Mouse (Mus musculus) liver (tissue): ENCODE results near the gene Crispld2.

ENCODE experiments used
- DNase-seq: peaks from one replicate; pipeline ENCODE4 v3.0.0-alpha.2; 2020; ENCODE audit warnings: mixed read lengths

The Crispld2 gene

DNA sequence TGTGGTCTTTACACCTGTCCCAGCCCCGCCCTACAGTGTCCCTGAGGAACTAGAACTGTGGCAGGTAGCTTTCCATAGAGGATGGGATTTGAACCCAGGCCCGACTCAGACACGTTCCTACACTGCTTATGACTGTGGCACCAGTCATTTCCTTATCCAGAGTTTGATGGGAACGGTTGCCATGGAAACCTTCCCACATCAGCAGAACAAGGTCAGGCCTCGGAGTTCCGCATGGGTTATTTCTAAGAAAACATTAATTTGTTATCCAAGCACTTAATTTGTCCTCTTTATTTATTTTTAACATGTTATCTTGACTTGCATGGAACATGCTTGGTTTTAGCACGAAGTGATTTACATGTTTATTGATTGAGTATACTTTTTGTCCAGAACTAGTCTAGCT is 9.5 kb downstream of the Crispld2 start:
- DNase-seq = no peak

DNA sequence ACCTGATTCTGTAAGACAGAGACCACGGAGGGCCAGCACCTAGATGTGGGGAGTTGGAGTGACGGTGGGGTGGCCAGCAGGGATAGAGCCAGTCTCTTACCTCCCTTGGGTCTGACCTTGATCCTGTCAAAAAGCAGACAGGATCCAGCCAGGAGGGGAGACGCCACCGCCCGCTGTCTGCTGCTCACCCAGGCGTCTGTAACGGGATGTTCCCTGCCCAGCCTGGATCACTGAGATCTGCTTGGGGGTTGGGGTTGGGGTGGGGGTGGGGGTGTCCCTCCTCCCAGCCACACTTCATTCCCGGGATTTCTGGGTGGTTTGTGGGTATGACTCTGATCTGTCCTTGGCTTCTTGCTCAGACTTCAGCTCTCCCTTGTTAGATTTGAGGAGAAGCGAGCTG is 10.1 kb downstream of the Crispld2 start:
- no peak for DNase-seq

DNA sequence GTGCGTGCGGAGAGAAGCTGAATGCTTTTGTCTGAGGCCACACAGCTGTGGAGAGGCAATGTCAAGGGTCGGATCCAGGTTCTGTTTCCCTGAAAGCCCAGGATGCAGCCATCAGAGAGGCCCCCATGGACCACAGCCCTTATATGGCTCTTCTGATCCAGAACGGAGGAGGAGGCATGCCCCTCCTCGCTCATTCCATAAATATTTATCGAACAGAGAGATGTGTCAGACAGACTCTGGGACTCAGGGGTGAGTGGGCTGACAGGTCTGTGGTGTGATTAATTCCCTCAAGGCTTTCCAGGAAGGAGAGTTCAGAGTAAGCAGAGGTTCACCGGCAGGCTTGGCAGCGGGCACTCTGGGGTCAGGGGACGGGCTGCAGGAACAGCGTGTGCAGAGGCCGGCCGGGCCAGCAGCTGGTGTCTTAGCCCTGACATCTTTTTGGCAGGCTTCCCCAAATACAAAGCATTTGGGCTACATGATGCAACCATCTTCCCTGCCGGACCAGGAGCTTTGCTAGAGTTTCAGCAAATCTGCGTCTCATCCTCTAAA is 12.0 kb downstream of the Crispld2 start:
- DNase-seq = no peak

DNA sequence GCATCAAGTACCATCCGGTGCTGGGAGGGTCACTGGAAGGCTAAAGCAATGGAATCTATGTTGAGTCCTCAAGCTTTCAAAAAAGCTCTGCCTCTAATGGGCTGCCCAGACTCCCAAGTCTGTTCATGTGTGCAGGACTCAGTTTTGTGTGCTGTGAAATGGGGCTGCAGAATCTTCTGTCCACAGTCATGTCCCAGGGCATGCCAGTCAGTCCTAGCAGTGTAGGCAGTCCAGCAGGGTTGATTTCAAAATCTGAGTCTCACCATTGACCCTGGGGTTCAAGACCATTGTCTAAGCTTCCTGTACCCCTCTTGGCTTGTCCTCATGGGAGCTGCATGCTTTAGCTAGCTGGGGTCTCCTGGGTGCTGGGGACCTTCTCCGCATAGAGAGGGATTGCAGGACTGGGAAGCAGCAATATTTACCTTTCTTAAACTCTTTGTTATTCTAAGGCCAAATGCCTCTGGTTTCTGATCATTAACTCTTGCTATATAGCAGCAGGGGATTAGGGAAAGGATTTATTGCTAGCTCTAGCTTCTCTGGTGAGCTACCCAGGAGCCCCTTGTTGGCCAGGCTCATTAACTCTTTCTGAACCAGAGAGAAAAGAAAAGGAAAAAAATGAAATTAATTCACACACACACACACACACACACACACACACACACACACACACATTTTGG is 12.6 kb downstream of the Crispld2 start:
- no peak for DNase-seq

DNA sequence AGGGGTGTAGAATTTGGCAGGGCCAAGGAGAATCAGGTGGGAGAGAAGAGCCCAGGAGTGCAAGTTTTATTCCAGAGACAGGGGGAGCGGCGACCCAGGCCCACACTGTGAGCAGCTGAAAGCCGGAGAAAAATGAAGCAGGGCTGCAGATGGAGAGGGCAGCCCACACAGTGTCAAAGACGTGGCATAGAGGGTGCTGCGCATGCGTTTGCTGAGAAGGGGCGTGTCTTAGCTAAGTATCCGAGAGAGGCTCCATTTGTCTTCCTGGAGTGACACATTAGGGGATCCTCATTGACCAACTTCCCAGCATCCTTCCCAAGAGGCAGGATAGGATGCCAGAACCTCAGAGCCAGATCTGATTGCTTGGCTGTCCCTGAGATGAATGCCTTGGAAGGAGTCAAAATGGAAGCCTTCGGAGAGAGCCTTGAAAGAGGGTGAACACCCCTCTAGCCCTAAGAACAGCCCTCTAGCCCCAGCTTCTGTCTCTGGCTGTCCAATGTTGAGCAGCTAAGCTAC is 14.5 kb downstream of the Crispld2 start:
- DNase-seq = no peak

DNA sequence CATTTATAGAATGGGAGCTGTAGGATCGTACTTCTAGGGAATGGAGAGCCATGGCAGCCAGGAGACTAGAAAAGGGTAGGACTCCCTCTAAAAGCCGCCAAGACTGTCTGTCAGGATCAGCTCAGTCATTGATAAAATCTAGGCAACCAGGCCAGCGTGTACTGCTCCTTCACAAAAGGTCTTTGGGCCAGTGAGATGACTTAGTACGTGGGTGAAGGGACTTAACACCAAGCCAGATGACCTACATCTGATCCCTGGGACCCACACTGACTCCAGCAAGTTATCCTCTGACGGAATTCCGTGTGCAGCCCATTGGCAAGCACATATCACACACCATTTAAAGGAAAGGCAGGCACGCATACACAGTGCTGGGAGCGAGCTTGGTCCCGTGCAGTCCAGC is 14.9 kb downstream of the Crispld2 start:
- DNase-seq = no peak

DNA sequence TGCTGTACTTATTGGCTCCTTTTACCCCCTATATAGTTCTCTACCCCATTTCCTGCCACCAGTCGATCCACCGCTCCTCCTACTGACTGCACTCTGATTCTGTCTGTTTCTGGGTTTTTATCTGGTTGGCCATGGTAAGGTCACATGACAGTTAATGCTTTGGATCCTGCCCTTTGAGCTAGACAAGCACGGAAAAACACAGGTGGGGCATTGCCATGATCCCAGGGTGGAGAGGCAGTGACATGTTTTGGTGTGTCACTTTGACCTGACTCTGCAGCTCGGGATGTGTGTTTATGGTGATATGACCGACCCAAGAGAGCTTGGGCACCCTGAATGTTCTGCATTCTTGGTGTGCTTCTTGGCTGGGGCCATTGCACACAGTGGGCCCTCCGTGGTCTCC is 17.0 kb downstream of the Crispld2 start:
- no peak for DNase-seq

DNA sequence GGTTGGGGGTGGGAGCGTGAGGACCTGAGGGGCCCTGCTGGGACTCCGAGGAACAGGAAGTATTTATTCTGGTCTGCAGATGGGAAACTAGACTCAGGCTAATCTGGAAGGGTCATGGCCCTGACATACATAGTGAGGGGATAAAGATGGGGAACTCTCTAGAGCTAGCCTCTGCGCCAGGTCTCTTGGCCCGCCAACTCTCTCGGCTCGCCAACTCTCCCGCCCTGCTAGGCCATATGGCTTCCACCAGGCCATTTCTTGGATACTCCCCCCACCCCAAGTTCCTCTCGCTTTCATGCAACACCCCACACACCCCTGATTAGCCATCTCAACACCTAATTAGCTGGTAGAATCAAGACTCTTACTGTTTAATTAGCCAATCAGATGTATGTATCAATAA is 20.3 kb downstream of the Crispld2 start:
- DNase-seq = no peak

DNA sequence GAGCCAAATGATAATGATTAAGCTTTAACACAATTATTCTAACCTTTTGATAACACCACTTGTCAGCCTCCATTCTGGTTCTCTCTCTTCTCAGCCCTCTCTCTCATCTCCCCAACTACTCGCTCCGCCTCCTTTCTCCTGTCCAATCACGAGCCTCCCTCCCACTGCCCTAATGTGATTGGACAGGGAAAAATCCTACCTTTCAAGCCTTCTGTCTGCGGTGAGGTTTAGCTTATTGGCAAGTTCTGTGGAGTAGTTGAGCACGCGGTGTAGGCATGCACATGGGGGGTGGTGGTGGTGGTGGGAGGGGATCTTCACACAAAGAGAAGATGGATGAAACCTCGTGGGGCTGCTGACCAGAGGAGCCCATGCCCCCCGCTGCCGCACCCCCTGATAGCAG is 20.7 kb downstream of the Crispld2 start:
- peak; percentile 31 for DNase-seq

DNA sequence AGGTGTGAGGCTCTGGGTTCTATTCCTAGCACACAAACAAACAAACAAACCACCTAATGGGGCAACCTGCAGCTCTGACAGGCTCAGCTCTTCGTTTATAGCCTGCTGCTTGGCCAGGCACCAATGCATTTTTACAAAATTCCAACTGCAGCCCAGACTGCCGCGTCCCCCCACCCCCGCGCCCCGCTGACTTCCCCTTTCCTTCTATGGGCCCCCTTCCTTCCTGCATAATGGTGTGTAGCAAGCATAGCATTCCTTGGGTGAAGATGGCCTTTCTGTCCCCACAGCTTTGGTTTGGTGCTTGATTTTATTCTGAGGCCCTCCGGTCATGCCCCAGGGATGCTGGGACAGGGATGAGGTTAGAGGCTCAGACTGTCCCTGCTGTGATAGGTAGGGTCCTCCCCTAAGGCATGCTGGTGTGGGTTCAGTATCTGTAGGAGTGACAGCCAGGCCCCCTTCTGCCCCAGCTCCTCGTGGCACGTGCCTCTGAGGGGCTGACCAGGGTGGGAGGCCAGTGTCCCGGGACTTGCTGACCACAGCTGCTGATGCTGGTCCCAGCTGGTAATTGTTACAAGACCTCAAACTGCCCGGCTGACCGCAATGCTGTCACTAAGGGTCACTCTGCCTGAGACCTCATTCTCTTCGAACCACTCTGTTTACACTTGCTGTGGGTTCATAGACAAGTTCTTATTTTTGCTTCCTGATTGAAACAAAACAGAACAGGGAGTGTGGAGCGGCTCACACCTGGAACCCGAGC is 22.2 kb downstream of the Crispld2 start:
- no peak for DNase-seq

DNA sequence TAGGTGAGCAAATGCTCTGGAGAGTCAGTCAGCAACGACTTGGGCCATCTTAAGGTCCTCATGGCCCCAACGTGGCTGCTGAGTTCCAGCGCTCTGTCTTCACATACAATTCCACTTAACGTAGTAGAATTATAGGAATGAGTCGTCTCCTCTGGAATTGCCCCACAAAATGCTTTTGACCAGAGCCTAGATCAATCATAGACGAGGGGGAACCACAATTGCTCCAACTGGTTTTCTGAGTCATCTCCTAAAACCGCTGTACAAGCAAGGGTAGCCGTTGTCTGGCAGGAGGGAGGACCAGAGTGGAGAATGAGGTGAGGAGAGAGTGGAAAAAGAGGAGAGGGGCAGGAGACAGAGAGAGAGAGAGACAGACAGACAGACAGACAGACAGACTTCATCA is 23.7 kb downstream of the Crispld2 start:
- DNase-seq = no peak

DNA sequence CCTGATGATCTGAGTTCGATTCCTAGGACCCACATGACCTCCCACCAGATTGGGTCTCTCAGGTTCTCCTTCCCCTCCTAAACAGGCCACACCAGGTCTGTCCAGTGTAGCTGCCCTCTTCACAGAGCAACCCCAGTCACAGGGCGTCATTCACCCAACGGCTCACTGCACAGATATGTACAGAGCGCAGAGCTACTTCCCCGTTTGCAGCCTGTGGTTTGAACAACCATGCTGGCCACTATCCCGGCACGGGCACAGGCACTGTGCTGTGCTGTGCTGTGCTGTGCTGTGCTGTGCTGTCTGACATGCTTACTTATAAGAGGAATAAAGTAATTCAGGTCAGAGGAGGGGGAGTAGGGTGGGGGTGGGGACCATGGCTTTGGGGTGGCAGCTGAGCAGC is 24.2 kb downstream of the Crispld2 start:
- no peak for DNase-seq

DNA sequence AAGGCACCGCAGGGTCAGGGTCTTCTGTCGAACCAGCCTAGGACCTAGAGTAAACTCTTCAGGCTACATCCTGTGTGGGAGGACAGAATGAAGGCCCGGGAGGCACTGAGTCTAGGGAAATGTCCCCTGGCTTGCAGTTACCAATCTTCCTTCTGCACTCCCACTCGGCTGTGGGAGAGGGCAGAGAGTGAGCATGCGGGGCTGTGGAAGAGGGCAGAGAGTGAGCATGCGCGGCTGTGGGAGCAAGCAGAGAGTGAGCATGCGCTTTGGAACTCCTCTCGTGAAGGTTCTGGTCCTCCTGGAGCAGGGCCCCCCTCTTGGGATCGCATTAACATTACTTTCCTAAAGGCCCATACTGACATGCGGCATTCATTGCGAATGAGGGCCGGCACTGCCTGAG is 25.1 kb downstream of the Crispld2 start:
- DNase-seq = no peak

DNA sequence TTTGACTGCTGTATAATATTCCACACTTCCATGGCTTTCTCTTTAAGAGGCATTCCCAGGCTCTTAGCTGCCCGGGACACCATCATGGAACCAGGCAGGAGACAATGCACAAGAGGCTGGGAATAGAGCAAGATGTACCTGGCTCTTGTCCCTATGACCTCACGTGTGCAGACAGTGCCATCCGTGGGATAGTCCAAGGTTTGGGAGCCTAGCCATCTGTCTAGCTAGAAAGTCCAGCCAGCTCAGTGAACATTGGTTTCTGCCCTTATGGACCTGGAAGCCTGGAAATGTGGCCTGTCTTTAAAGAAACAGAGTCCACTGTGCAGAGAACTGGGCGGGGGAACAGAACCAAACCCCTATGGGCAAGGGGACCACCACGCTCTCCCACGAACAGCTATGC is 25.5 kb downstream of the Crispld2 start:
- DNase-seq = no peak

DNA sequence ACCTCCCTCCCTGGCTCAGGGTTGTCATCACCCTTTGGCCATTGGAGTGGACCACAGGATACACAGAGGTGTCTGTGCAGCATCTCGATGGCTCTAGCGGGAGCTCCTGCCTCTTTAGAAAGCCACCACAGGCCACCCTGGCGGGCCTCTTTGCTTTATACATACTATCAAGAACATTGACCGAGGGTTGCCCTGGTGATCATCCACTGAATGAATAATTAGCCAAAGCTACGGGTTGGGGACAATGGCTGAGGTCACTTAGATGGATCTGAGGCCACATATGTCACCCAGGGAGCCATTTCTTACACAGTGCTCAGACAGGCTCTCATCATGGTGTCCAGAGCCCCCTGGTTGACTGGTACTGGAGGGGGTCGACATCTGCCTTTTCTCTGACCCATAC is 26.1 kb downstream of the Crispld2 start:
- no peak for DNase-seq

DNA sequence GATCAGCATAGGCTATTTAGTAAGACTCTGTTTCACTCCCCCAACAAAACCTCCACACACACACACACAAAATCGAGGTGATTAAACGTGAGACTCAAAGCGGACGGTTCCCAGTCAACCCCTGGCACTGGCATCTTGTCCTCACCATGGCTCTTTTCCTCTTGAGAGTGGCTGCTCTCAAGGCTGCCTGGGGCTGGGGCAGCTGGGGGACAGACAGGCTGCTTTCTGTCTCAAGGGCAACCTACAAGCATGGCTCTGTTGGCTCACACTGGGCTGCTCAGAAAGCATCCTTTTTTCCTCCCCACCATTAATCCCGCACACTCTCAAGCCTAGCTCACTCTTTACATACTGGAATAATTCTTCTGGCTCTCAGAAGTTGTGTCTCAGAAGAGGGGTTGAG is 27.1 kb downstream of the Crispld2 start:
- no peak for DNase-seq

DNA sequence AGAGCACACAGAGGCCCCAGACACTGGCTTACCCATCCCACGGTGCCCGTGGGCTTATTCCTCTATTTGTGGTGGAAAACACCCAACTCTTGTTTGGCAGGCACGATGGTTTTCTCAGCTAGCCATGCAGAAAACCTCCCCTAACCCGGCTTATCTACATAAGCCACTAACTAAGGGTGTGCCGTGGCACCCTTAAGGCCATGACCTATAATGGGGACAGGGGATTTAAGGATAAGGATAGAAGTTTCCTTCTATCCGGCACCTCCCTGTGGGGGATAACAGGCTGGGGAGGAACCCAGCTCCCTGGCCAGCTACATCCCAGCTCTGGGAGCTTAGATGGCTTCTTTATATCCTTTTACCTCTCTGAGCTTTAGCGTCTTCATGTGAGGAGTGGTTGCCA is 28.1 kb downstream of the Crispld2 start:
- DNase-seq = no peak

DNA sequence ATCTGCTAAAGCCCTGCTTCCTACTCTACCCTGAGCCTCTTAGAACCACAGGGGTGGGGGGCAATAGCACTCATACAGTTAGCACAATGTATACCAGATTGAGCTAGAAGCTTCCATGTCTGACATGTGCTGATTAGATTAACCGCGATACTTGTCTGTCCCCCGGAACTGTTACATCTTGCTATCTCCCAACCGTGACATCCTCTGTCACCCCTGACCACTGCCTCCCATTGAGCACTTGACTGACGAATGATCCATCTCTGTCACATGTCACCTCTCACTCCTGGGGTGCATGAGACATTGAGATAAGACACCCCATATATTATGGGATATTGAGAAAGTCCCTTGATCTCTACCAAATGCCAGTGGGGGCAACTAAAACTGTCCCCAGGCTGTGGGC is 34.0 kb downstream of the Crispld2 start:
- DNase-seq = no peak

DNA sequence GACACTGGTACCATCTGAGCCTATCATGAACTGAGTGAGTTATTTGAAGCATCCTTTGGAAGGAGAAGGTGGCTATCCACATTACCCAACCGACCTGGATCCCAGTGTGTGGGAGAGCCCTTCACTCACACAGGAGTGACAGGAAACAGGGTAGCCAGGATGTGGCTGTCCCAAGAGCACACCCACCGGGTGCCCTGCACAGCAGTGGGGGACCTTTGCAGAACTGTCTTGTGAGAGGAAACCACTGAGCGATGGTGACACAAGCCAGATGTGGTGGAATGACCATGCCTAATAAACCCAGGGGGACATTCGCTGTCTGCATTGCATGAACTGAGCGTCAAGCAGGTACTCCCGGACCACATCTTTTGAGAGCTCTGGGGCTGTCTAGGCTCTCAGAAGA is 34.8 kb downstream of the Crispld2 start:
- DNase-seq = no peak

DNA sequence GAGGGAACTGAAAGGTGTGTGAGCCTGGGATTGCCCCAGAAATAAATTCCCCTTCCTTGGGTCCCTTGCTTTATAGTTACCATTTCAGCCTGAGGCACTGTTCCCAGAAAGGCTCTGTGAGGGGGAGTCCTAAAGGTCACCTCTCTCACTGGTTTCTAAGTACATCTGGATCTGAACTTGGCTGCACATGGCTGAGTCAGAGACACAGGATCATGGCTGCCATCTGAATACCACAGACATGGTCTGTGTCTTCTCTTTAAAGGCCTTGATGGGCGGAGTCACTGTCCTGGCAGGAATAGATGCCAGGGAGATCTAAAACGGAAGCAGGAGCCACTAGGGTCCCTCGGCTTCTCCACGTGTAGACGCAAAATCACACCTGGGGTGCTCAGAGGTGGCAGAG is 38.2 kb downstream of the Crispld2 start:
- no peak for DNase-seq

DNA sequence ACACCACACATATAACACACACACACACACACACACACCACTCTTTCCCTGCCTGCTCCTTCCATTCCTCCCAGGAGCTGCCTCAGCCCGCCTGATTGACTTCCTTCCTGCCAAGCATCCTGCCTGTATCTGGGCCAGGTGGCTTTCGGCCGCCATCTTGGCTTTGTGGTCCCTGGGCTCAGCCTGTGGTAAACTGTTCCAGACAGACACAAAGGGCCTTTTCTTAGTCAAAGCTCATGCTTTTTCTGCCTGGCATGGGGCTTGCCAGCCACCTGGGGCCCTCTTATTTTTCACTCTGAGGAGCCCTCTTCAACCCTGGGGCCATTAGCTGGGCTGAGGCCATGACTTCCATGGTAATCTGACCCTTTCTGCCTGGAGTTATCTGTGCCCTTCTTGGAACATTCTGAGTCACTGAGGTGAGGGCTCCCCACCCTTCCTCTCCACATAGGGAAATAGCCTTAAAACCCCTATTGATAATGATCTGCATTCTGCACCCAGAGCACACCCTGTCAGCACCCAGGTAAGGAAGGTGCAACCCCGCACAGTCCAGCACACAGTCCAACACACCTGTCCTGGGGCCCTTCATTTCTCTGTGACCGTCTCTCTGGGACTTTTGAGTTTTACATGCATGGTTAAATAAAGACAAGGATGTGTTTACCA is 40.4 kb downstream of the Crispld2 start:
- DNase-seq = no peak

DNA sequence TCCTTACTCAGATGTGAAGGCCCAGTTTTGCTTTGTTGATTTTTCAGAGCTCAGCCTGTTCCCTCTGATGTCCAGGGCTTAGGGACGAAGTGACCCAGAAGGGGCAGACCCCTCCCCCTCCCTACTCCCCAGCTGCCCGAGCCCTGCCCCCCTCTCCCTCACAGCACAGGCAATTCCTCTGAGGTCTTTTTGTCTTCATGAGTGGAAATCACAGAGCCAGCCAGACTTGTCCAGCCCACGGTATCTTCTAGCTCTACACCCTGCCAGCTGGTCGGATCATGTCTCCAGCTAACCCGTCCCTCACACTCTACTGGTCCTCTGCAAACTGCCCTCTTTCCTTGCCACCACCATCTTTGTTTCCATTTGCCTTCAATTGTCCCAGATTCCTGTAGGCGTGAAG is 42.2 kb downstream of the Crispld2 start:
- DNase-seq = no peak

DNA sequence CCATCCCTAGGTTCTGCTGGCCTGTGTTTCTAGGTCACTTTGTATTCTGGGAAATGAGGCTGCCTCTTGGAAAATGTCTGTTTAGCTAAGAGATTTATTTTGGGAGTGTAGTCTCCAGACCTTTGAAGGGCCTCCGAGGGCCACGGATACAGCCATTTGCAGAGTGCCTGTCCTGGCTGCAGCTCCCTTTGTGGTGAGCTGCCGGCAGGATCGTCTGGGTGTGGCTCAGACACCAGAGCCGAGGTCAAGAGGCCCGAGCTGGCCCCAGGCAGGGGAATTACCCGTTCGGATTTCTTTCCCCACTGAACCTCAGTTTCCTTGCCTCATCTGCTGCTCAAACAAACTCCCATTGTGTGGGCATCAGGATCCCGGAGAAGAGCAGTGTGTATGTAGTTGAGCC is 43.9 kb downstream of the Crispld2 start:
- no peak for DNase-seq

DNA sequence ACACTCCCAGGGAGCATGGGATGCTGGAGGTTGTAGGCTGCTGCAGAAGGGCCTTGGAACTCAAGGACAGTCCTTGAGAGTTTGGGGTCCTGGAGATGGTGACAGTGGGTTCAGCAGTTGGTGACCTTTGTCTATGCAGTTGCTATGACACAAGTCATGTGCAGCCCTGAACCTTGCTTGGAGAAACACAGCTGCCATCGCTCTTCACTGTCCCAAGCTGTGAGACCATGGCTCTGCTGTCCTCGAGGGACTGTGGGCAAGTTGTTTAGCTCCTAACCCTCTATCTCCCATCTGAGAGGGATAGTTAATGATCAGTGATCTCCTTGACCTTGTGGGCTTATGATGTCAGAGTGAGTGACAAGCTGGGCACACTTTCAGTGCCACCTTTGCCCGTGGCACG is 44.3 kb downstream of the Crispld2 start:
- no peak for DNase-seq
